Mouse (Mus musculus): Measurements from ENCODE around the gene Mgat1.

GRCm38 (mm10) chr11:49265101-49265500 lies 21.1 kb downstream of the Mgat1 start:
- TF ChIP-seq CTCF (conservative IDR thresholded peaks at IDR 0.05; ENCODE audit: low read length) (no peak), POU5F1 (IDR thresholded peaks at IDR 0.05; ENCODE audit: borderline replicate concordance, low read length) (no peak)
